Mouse (Mus musculus) limb, embryonic 10.5 days (tissue): ENCODE results near the gene Alyref. TPM values are rescaled to one million over a fixed set of nuclear protein-coding genes. Genes with fewer than 3 reads are reported as not detected.

Experiments
- DNase-seq: peaks from one replicate; pipeline ENCODE4 v3.0.0-alpha.2; 2017; ENCODE audit warnings: low spot score
- H3K27ac ChIP-seq: fragments of 300-500 bp; sonication (generic); 2 replicates; pipeline ENCODE4 v1.5.1; 2016; ENCODE audit warnings: mild to moderate bottlenecking
- H3K27me3 ChIP-seq: fragments of 300-500 bp; sonication (generic); 2 replicates; pipeline ENCODE4 v1.6.1; 2016; ENCODE audit warnings: low read depth, mild to moderate bottlenecking; ENCODE audit not compliant: poor library complexity, severe bottlenecking
- H3K36me3 ChIP-seq: fragments of 300-500 bp; sonication (generic); 2 replicates; pipeline ENCODE4 v1.6.1; 2016; ENCODE audit warnings: mild to moderate bottlenecking, moderate library complexity
- H3K4me1 ChIP-seq: fragments of 300-500 bp; sonication (generic); 2 replicates; pipeline ENCODE4 v1.6.1; 2016
- H3K4me3 ChIP-seq: fragments of 300-500 bp; sonication (generic); 2 replicates; pipeline ENCODE4 v1.5.1; 2016; ENCODE audit warnings: mild to moderate bottlenecking, moderate library complexity
- H3K9me3 ChIP-seq: fragments of 300-500 bp; sonication (generic); replicated peaks from 2 replicates; pipeline ENCODE4 v1.6.1; 2016; ENCODE audit warnings: mild to moderate bottlenecking
- WGBS: fragments of 180-500 bp; shearing (Covaris S2); methylation state at CpG from one replicate; pipeline ENCODE4 v1.1.7; 2016; 5-methylcytosine and 5-hydroxymethylcytosine counted together
- polyA plus RNA-seq: library from polyadenylated mRNA; unstranded; fragments of >200 nt; fragmentation: Nextera tagmentation; extraction: Ambion mirVana; gene quantifications from 2 replicates; pipeline ENCODE4 v1.2.1, GENCODE M21; 2016

The Alyref gene
- polyA plus RNA-seq, 1 experiment from 2014 or later: 720 TPM

DNA sequence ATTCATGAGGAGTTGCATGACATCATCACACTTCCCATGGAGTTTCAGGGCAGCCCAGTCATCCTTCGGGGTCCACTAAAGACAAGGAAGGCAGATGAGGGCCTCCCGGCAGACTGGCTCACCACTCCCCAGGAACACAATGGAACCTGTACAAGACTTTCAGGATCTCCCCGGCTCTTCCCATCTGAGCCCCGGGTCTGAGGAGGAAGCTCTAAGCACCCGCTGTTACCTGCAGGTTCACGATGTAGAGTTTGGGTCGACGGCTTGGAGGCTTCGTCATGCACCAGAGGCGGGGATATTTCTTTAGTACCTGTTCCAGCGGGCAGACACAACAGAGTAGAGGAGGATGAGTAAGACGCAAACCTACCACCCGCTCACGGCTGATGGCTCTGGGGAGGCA is 22.0 kb upstream of the Alyref start:
- Histone ChIP-seq H3K36me3 (peaks cover 65% of the 10 kb centered on the region), H3K4me3 (no peak overlapping the region), H3K4me1 (peaks cover 33% of the 10 kb centered on the region), H3K27me3 (no peaks in the 10 kb centered on the region), H3K9me3 (no peaks in the 10 kb centered on the region), H3K27ac (no peak overlapping the region)
- DNase-seq: no peak
- 95% methylated on average over 14 of the region's 14 CpGs for WGBS

DNA sequence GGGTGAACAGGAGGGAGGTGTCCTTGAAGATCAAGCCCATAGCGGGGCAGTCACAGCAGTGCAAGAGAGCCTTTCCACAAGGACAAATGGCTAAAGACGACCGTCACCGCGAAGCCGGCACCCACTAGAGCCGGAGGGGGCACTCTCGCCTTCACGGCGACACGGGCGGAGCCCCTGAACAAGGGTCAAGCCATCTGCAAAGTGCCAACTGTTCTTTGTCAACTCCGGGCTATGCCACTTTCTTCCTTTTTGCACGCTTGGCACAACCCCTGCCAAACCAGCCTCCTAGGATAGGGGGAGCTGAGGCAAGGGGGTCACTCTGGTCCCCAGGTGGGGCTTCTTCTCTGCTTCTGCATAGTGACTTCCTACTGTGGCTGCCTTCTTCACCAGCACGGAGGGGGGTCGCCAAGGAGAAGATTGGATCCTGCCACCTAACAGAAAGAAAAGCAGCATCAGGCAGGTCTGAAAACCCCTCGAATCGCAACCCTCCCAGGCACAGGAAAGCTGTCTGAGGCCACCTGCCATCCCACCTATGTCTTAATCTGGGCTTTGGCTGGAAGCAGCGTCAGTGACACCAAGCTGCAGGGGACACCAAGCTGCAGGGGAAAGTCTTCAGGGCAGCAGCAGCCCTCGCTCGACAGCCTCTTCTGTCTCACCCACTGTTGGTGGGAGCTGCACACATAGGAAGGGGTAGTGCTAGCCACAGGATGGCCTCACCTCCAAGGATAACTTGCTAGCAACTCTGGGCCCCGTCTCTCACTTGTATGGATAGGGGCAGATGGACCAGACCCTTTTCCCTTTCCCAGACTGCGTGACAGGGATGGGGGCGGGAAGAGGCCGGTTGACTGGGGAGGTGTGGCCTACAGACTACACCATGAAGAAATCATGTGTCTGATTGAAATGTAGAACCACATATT is 20.7 kb upstream of the Alyref start:
- 94% methylated on average over 25 of the region's 25 CpGs for WGBS
- DNase-seq: no peak
- peaks cover 22% of the 10 kb centered on the region for H3K4me1 ChIP-seq
- no peak overlapping the region for H3K27ac ChIP-seq
- peaks cover 76% of the 10 kb centered on the region for H3K36me3 ChIP-seq
- no peaks in the 10 kb centered on the region for H3K27me3 ChIP-seq
- H3K4me3 ChIP-seq: 0 out of 2 replicates have a peak overlapping the region, but pooled peaks have one; percentile 85
- H3K9me3 ChIP-seq: no peaks in the 10 kb centered on the region

DNA sequence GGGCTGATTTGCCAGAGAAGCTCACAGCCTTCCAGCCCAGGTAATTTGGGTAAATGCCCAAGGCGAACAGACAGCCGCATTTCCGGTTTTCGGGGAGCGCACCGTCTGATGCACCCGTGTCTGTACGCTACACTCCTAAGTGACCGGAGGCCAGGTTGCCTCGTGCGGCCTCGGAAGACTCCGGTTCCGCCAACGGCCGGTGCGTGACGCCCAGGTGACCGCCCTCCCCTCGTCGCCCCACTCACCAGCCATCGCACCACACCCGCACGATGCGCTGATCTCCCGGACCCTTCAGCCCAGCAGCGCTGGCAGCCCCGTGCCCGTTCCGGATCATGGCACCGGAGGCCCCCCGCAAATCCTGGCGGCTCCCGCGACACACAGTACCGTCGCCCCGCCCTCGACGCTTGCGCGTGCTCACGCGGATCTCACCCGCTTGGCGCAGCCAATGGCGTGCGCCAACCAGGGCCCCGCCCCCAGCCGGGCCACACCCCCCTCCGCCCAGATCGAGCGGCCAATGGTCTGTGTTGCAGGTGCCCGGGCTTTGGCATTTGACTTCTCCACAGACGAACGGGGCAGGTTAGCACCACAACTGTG is 19.5 kb upstream of the Alyref start, which contains the start of gene Pcyt2:
Gene Pcyt2 (minus strand): TSS at position 418 of the 594 bp plus-strand sequence.
- Histone ChIP-seq H3K36me3 (peaks cover 80% of the 10 kb centered on the region), H3K4me3 (peak within 1 kb of the TSS; percentile 85), H3K27ac (peak within 1 kb of the TSS; percentile 90), H3K9me3 (no peaks in the 10 kb centered on the region), H3K4me1 (peaks cover 20% of the 10 kb centered on the region), H3K27me3 (no peaks in the 10 kb centered on the region)
- 1% methylated on average over 56 of the region's 56 CpGs for WGBS
- peak; percentile 93 for DNase-seq

DNA sequence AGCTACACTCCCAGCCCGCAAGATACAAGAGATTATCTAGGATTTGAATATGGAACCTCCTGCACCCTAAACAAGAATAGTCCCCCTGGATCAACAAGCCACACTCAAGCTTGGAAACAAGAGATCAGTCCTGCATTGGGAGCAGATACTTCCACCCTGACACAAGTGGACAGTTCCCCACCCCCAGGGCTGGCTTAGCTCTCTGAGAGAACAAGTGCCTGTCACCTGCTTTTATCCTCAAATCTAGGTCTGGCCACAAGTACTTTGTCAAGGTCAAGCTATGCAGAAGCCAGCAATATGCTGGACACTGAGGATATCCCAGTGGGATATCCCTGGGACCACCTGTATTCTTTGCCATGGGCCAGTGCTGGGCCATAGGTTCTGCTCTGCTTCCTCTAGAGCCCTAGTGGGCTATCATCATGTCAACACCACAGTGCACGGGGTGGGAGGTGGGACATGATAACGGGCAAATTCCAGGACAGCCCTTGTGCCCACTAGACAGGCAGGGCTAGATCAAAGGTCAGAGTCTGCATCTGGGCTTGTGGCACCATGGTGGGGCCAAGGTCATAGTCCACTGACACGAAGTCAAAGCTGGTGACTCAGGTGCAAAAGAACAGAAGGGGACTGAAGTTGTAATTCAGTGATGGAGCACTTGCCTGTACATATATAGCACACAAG is 18.6 kb upstream of the Alyref start:
- no peaks in the 10 kb centered on the region for H3K9me3 ChIP-seq
- no peak for DNase-seq
- peak overlapping the region; percentile 90 for H3K27ac ChIP-seq
- 51% methylated on average over 4 of the region's 4 CpGs for WGBS
- no peaks in the 10 kb centered on the region for H3K27me3 ChIP-seq
- H3K4me1 ChIP-seq: peaks cover 20% of the 10 kb centered on the region
- peaks cover 81% of the 10 kb centered on the region for H3K36me3 ChIP-seq
- H3K4me3 ChIP-seq: peak overlapping the region; percentile 85

DNA sequence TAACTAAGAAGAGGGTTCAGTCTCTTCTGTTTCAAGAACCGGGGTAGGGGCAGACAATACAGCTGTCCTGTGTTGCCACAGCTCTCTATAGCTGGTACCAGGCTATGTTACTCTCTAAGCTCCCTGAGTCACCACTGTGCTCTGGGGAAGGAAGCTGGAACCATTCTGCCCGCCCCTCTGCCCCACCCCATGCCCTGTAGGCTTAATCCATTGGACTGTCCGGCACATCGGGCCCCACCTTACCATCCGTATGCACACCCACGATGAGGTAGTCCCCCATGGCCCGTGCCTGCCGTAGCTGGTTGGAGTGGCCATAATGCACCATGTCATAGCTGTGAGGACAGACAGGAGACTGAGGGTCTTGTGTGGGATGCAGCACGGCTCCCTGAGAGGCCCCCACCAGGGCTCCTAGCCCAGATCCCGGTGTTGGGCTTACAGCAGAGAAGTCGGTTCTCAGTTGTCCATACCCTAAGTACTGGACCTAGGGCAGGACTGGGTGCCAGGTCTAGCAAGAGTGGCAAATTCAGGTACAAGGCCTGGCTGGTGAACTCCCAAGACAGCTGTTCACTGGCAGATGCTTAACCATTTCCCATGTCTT is 17.5 kb upstream of the Alyref start:
- no peaks in the 10 kb centered on the region for H3K27me3 ChIP-seq
- WGBS: 95% methylated on average over 11 of the region's 11 CpGs
- peaks cover 20% of the 10 kb centered on the region for H3K4me1 ChIP-seq
- H3K36me3 ChIP-seq: peaks cover 81% of the 10 kb centered on the region
- DNase-seq: no peak
- no peaks in the 10 kb centered on the region for H3K9me3 ChIP-seq
- H3K4me3 ChIP-seq: peak overlapping the region; percentile 16; the same call in 1 of the 2 replicates
- H3K27ac ChIP-seq: no peak overlapping the region

DNA sequence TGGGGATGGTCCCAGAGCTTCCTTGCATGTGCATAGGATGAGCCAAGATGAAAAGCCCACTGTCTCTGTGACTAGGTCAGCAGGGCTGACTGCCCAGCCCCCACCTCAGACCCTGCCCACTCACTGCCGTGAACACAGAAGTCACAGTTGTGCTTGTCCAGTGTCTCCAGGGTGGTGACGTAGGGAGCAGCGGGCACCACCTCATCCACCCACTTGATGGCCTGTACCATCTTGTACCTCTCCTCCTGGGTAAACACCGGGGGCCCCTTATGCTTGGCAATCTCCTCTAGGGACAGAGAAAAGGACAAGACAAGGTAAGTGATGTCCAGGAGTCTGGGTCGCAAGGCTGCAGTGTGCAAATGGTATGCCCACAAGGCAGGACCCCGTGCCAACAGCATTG is 17.0 kb upstream of the Alyref start:
- H3K4me3 ChIP-seq: no peak overlapping the region
- H3K36me3 ChIP-seq: peaks cover 81% of the 10 kb centered on the region
- H3K27ac ChIP-seq: no peak overlapping the region
- no peak for DNase-seq
- peaks cover 20% of the 10 kb centered on the region for H3K4me1 ChIP-seq
- H3K9me3 ChIP-seq: no peaks in the 10 kb centered on the region
- WGBS: 95% methylated on average over 6 of the region's 6 CpGs
- H3K27me3 ChIP-seq: no peaks in the 10 kb centered on the region

DNA sequence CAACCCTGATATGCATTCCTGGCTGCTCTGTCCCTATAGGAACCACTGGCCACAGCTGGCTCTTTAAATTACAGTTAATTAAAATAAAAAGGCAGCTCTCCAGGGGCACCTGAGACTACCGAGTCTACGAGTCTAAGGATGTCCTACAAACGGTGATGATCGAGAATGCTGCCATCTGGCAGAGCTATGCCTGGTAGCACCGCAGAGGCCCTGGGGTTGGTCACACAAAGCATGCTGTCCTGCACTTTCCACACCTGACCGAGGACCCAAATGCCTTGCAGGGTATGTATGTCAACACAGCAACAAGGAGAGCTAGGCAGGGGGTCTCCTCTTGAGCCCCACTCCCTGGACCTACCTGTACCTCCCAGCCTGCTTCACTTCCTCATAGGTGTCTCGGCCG is 15.8 kb upstream of the Alyref start:
- peaks cover 25% of the 10 kb centered on the region for H3K4me1 ChIP-seq
- H3K9me3 ChIP-seq: no peaks in the 10 kb centered on the region
- H3K27me3 ChIP-seq: peaks cover 10% of the 10 kb centered on the region
- H3K27ac ChIP-seq: no peak overlapping the region
- H3K36me3 ChIP-seq: peaks cover 82% of the 10 kb centered on the region
- WGBS: 90% methylated on average over 8 of the region's 8 CpGs
- no peak overlapping the region for H3K4me3 ChIP-seq
- DNase-seq: no peak

DNA sequence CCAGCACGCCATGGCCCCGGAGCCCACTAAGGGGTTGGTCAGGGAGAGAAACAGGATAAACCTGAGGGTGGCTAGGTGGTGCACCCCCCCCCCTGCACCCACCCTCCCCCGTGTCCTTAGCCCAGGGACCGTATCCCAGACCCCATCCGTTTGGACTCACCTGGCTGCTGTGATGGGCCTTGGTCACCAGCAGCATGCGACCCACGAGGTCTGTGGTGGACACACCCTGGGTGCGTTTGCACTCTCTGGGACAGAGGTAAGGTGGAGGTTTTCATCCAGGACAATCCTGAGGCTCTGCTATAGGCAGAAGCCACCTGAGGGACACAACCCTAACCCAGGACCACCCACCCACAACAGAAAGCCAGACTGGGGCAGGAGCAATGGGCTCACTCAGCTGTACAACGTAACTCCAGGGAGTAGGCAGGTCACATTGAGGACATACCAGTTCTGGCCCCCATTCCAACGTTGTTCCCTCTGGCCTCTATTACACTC is 15.4 kb upstream of the Alyref start:
- no peak overlapping the region for H3K27ac ChIP-seq
- peaks cover 82% of the 10 kb centered on the region for H3K36me3 ChIP-seq
- no peak for DNase-seq
- no peaks in the 10 kb centered on the region for H3K9me3 ChIP-seq
- WGBS: 88% methylated on average over 10 of the region's 10 CpGs
- H3K4me1 ChIP-seq: peaks cover 29% of the 10 kb centered on the region
- H3K4me3 ChIP-seq: no peak overlapping the region
- H3K27me3 ChIP-seq: peaks cover 15% of the 10 kb centered on the region

DNA sequence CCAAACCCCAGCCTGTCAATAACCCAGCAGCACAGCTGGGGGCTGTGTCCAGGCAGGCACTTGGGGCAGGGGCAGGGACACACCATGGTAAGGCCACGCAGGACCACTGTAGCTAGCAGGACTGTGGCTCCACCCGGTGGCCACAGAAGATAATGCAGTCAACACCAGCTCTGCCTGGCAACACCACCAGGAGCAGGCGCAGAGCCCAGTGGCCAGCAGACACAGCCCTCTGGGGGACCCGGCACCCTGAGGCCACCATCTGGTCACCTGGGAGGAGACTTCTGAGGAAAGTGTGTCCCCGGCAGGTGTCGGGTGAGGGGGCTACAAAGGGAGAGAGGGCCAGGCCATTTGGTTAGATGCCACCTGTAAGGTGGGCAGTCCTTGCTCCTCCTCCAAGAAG is 14.6 kb upstream of the Alyref start:
- Histone ChIP-seq H3K36me3 (peaks cover 74% of the 10 kb centered on the region), H3K27me3 (peaks cover 22% of the 10 kb centered on the region), H3K9me3 (no peaks in the 10 kb centered on the region), H3K4me1 (peaks cover 32% of the 10 kb centered on the region), H3K27ac (no peak overlapping the region), H3K4me3 (peak overlapping the region; percentile 23)
- peak; percentile 81 for DNase-seq
- 39% methylated on average over 6 of the region's 6 CpGs for WGBS

DNA sequence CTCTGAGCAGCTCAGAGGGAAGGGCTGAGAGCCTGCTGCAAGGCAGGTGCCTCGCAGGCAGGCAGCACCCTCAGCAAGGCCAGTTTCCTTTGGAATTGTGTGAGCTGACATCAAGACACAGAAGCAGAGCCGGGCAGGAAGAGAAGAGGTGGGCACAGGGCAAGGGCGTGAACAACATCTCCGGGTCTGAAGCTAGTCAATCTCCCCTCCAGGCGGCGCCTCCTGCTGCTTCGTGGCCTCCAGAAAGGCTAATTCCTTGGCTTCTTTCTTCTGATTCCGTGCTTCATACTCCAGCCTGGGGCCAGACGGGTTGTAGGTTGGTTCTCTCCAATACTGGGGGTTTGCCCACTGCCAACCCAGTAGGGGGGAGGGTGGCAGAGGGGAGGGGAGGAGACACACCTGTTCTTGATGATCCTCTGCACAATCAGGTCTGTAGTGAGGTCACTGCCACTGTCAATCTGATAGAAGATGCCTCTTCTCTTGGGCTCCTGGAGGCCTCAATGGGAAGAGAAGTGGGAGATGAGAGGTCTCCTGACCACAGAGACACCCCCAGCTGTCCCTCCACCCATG is 12.4 kb upstream of the Alyref start:
- no peak overlapping the region for H3K4me3 ChIP-seq
- H3K27me3 ChIP-seq: peaks cover 36% of the 10 kb centered on the region
- H3K9me3 ChIP-seq: no peaks in the 10 kb centered on the region
- peaks cover 85% of the 10 kb centered on the region for H3K36me3 ChIP-seq
- no peak overlapping the region for H3K27ac ChIP-seq
- DNase-seq: no peak
- H3K4me1 ChIP-seq: peaks cover 21% of the 10 kb centered on the region
- WGBS: 85% methylated on average over 9 of the region's 9 CpGs

DNA sequence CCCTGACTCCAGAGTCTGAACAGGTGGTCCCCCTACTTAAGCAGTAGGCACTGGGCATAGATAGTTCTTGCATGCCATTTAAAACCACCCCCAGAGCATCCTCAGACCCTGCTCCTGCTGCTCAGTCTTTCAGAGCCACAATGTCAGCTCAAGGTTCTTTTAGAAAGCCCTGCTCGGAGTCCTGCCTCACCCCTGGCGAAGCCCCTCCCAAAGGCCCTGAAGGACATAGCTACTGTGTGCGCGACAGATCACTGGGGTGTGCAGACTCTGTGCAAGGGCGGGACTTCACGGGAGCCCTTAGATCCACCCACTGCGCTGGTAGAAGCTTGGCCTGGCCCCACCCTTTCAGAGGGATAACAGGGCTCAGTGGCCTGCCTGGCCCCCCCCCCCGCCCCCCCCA is 11.1 kb upstream of the Alyref start:
- Histone ChIP-seq H3K27ac (no peak overlapping the region), H3K4me3 (0 out of 2 replicates have a peak overlapping the region, but pooled peaks have one; percentile 43)
- WGBS: 44% methylated on average over 8 of the region's 8 CpGs

More for the DNA sequence above, 11.1 kb upstream of the Alyref start:
- Histone ChIP-seq H3K27me3 (peaks cover 36% of the 10 kb centered on the region), H3K36me3 (peaks cover 86% of the 10 kb centered on the region), H3K4me1 (peaks cover 21% of the 10 kb centered on the region), H3K9me3 (no peaks in the 10 kb centered on the region)
- no peak for DNase-seq
